Mouse (Mus musculus): ENCODE measurements at regions not wholly inside any gene's neighbourhood (a gene's known extent, or its start where the extent isn't known, plus 50 kb on each side); places are given as distances from the start of the nearest gene placed in this dataset.
"Not testable (repeated sequence)": the region's sequence is repeated elsewhere in the genome, so short reads cannot be mapped to it uniquely, and the experiment has no call there.

DNA sequence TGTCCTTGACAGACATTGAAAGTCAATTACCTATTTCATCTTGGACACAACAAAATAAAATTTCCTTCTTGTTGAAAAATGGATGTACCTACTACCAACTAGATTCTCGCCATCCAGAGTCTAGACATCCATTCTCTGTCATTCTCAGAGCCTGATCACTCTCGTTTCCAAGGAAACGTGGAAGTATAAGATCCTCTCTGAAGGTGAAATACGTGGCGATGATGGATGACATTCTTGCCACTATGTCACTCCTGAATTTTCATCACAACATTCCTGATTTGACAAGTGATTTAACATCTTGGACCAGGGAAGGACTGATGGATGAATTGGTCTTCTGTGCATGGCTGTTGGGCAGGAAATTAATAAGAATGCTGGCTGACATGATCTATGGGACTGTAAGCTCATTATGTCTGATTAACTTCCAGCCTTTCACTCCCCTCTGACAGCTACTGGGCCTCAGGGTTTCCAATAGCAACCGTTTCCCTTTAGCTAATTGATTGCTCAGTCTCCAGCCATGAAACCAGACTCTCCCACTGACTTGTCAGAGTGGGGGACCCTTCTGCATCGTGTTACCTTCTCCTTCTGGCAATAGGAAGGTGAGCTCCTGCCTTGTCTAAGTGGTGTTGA, 140.7 kb upstream of the Gm12728 start:
- no peak for DNase-seq (ENCODE audit: low read depth)

DNA sequence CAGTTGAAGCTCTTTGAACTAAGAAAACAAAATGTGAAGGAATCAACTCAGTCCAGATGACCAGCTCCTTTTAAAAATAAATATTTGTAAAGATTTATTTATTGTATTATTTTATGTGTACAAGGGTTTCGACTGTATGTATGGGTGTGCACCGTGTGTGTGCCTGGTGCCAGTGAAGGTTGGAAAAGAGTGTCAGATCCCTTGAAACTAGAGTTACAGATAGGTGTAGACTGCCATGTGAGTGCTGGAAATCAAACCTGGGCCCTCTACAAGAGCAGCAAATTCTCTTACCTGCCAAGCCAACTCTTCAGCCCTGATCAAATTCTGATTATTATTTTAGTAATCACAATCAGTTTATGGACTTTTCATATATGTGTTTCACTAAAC, 140.2 kb upstream of the Gm12728 start:
- DNase-seq (ENCODE audit: low read depth): no peak

- DNase-seq (ENCODE audit: low read depth): no peak
Measured at GRCm38 (mm10) chr4:105656071-105656655, 133.5 kb upstream of the Gm12728 start.

- no peak for DNase-seq (ENCODE audit: low read depth)
Measured at GRCm38 (mm10) chr4:105658581-105658980, 131.1 kb upstream of the Gm12728 start.

DNA sequence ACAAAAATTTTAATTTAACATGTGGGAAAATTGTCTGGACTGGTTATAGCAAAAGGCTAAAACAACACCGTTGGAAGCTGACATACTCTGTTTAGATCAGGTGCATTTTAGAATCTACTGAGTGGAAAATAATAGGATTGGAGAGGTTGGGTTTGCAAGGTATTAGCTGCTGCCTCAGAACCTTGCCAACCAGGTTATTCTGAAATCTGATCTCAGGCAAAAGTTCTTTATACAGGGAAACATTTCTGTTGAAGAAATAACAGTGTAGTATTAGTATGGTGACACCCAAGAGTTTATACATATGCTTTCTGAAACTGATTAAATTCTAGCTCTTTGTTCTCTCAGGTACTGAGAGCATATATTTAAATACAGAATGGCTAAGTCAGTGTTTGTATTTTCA, 113.0 kb upstream of the Gm12728 start:
- no peak for DNase-seq (ENCODE audit: low read depth)

GRCm38 (mm10) chr4:105690716-105691115, 99.0 kb upstream of the Gm12728 start:
- DNase-seq (ENCODE audit: low read depth): no peak

DNA sequence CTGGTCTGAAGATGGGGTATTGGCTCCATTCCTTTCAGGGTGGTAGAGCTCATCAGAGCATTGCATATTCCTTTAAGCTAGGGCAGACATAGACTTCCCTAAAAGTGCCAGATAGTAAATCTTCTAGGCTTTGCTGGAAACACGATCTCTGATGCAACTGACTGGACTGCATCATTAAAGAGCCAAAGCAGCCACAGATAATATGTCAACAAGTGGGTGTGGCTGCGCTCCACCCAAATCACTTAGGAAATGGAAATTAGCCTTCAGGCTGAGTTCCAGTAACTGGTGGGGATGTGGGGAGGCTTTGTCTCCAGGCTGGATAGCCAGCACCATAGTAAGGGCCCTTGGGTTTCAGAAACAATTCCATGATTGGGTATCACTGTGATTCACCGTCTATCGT, 97.3 kb upstream of the Gm12728 start:
- DNase-seq (ENCODE audit: low read depth): no peak

DNA sequence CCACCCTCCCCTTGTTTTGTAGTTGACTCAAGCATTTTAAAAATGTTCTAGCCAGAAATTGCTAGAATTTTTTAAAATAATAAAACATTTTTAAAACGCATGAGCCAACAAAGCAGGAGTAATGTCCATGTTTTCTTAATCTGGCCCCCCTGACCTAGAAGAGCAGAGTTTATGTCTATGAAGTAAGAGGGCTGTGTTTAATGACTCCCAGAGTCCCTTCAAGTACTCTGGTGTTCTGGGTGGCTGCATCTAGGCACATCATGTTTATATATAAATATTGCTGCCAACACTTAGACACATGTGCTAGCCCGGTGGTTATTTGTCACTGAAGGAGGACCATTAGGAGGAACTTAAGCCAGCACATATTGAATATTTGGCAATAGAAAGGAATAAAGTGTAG, 93.8 kb upstream of the Gm12728 start:
- no peak for DNase-seq (ENCODE audit: low read depth)

- no peak for DNase-seq (ENCODE audit: low read depth)
Measured at GRCm38 (mm10) chr4:105697123-105697522, 92.5 kb upstream of the Gm12728 start.

GRCm38 (mm10) chr4:105702036-105702435, 87.6 kb upstream of the Gm12728 start:
- no peak for DNase-seq (ENCODE audit: low read depth)

- no peak for DNase-seq (ENCODE audit: low read depth)
Measured at GRCm38 (mm10) chr4:105703408-105703807, 86.3 kb upstream of the Gm12728 start.

GRCm38 (mm10) chr4:105704271-105704670, 85.4 kb upstream of the Gm12728 start:
- DNase-seq (ENCODE audit: low read depth): no peak

DNA sequence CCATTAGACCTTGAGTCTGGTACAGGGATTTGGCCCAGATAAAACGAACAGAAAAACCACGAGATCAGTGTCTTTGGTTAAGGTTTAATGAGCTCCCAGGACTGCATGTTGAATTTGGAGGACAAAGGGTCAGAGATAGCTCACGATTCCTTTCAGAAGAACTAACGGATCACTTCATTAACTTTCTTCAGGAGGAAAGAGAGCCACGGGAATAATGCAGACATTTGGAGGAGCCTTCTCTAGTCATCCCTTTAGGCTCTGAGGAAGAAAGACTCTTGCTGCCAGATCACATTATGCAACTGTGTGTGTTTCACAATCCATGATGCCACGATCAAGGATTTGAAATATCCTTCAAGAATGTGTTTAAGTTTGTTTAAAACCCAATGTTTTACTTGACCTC, 83.7 kb upstream of the Gm12728 start:
- DNase-seq (ENCODE audit: low read depth): peak; percentile 53

GRCm38 (mm10) chr4:105708080-105708796, 81.4 kb upstream of the Gm12728 start:
- no peak for DNase-seq (ENCODE audit: low read depth)

- no peak for DNase-seq (ENCODE audit: low read depth)
Measured at GRCm38 (mm10) chr4:105713956-105714355, 75.7 kb upstream of the Gm12728 start.

GRCm38 (mm10) chr4:105718080-105718479, 71.6 kb upstream of the Gm12728 start:
- no peak for DNase-seq (ENCODE audit: low read depth)

GRCm38 (mm10) chr4:105728696-105729095, 61.0 kb upstream of the Gm12728 start:
- DNase-seq (ENCODE audit: low read depth): no peak

DNA sequence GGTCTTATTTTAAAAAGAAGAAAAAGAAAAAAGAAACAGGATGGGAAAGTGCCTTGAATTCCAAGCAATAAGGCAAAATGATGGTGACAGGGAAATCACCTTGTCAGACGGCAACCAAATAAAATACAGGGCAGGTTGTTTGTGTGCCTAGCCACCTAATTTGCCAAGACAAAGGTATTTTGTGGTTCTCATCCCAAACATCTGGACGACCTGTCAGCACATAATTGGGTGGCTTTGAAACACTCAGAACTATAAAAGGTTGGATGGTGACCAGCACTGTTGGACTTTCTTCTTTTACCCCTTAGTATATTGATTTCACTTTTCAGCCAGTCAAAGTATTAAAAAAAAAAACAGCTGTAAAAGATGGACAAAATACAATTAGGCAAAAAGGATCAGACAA, 58.8 kb upstream of the Gm12728 start:
- DNase-seq (ENCODE audit: low read depth): peak; percentile 6

GRCm38 (mm10) chr4:105735116-105735515, 54.6 kb upstream of the Gm12728 start:
- not testable (repeated sequence) for DNase-seq (ENCODE audit: low read depth)

Measured in fibroblast of lung, adult 2 months (primary cell).